Mouse (Mus musculus) megakaryocyte, embryonic 14.5 days (primary cell): Measurements from ENCODE around the gene Slc18a2.

Experiments
- FLI1 ChIP-seq: IDR thresholded peaks from 2 replicates; pipeline ENCODE4 v1.6.1; 2012; ENCODE audit warnings: low read length, inconsistent platforms, mixed read lengths
- GATA1 ChIP-seq: IDR thresholded peaks from 3 replicates; pipeline ENCODE4 v1.6.1; 2012; ENCODE audit warnings: mixed read lengths, low read length, inconsistent platforms, borderline replicate concordance

DNA sequence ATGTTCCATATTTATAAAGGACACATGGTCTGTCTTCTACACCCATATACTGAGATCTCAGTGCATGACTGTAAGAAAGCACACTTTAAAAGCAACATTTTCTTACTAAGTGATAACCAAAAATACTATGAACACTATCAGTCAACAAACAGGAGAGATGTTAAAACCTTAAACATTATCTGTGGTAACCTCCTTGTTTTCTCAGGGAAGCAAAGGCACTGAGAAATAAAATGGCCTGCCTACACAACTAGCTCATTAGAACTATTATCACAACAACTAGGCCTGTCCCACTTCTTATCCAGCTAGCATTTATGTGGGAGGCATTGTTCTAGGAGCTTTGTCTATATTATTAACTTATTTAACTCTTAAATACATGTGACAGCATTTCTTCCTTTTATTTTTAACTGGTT lies 70.1 kb downstream of the Slc18a2 start:
- no peak for TF ChIP-seq GATA1
- TF ChIP-seq FLI1 = no peak
